Mouse (Mus musculus): ENCODE measurements around the gene Rab3ip. TPM values are rescaled to one million over a fixed set of nuclear protein-coding genes. Genes with fewer than 3 reads are reported as not detected.

The Rab3ip gene
- total and polyA plus RNA-seq, 2 experiments from 2014 or later, result 78.4 to 98.2 TPM

DNA sequence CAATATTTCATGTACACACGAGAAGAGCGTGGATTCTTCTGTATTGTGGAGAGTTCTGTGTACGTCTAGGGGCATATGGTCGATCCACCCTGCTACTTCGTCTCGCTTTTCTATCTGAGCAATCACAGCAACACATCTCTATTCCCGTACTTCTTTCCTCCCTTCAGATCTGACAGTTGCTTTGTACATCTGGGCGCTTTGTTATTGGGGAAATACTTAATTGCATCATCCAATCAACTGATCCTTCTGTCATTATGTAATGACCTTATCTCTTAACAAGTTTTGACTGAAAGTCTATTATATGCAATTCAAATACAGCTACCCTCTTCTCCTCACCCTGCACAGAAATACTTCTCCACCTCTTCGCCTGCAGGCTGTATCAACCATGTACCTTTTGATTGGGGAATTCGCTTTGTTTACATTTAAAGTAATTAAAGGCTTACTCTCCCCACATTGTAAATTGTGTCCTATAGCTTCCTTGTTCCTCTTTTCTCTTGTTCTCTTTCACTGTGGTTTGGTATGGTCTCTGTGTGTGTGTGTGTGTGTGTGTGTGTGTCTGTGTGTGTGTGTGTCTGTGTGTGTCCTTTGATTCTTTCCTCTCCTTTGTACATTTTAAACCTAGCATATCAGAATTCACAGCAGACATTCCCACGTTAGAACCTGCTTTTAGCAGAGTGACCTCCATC, 24.0 kb downstream of the Rab3ip start:
- peaks cover 3% of the 10 kb centered on the region; the same call in 1 of the 2 replicates for H3K4me1 ChIP-seq (ENCODE audit: control insufficient read depth, insufficient read depth)
- no peak overlapping the region for H3K4me3 ChIP-seq (ENCODE audit: low read depth, low read length)
- H3K27ac ChIP-seq (ENCODE audit: low read depth), result no peak overlapping the region
- 90% methylated on average over 11 of the region's 11 CpGs for WGBS
- TF ChIP-seq CTCF (IDR thresholded peaks at IDR 0.05; ENCODE audit: low read depth) (no peak), EP300 (IDR thresholded peaks at IDR 0.05; ENCODE audit: low read depth) (no peak)
- ATAC-seq (ENCODE audit: insufficient read depth, low read depth), result no peak
- H3K9me3 ChIP-seq (replicated peaks; ENCODE audit: control insufficient read depth, low read length), result no peaks in the 10 kb centered on the region
- H3K36me3 ChIP-seq (replicated peaks; ENCODE audit: control insufficient read depth, insufficient read depth, low read length), result peaks cover 71% of the 10 kb centered on the region
- no peak for DNase-seq (ENCODE audit: low spot score)
- H3K27me3 ChIP-seq (ENCODE audit: control insufficient read depth, insufficient read depth, low read length), result no peaks in the 10 kb centered on the region
- H3K4me2 ChIP-seq (ENCODE audit: low read depth, low read length), result no peak overlapping the region
- H3K9ac ChIP-seq (replicated peaks; ENCODE audit: low read depth, low read length), result no peak overlapping the region

DNA sequence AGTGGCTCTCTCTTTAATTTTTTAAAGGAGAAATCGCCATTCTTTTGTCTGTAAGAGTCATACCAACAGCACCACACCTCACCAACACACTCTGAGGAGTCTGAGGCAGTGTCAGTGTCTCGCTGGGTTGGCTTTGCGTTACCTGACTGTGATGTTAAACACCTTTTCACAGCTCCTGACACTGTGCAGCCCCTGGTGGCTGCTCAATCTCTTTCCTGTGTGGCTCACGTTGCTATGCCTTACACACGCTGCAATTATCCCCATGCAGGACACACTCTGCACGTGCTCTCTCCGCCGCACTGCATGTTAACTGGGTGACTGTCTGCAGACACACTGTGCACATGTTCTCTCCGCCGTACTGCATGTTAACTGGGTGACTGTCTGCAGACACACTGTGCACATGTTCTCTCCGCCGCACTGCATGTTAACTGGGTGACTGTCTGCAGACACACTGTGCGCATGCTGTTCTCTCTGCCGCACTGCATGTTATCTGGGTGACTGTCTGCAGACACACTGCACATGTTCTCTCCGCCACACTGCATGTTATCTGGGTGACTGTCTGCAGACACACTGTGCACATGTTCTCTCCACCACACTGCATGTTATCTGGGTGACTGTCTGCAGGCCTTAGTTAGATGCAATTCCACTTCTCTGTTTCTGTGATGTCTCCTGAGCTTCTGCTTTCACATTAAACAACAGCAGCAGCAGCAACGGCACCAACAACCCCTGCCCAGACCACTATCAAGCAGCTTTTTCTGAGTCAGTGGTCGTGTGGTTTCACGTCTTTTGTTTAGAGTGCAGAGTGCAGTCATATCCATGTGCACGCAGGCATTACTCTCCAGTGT, 26.7 kb downstream of the Rab3ip start:
- Histone ChIP-seq H3K4me1 (ENCODE audit: control insufficient read depth, insufficient read depth) (no peaks in the 10 kb centered on the region), H3K27me3 (ENCODE audit: control insufficient read depth, insufficient read depth, low read length) (no peaks in the 10 kb centered on the region), H3K27ac (ENCODE audit: low read depth) (no peak overlapping the region), H3K4me3 (ENCODE audit: low read depth, low read length) (no peak overlapping the region), H3K9me3 (replicated peaks; ENCODE audit: control insufficient read depth, low read length) (no peaks in the 10 kb centered on the region), H3K4me2 (ENCODE audit: low read depth, low read length) (no peak overlapping the region), H3K36me3 (replicated peaks; ENCODE audit: control insufficient read depth, insufficient read depth, low read length) (peaks cover 76% of the 10 kb centered on the region), H3K9ac (replicated peaks; ENCODE audit: low read depth, low read length) (no peak overlapping the region)
- no peak for TF ChIP-seq CTCF (IDR thresholded peaks at IDR 0.05; ENCODE audit: low read depth)
- 91% methylated on average over 19 of the region's 19 CpGs for WGBS
- ATAC-seq (ENCODE audit: insufficient read depth, low read depth) (no peak), DNase-seq (ENCODE audit: low spot score) (no peak)

DNA sequence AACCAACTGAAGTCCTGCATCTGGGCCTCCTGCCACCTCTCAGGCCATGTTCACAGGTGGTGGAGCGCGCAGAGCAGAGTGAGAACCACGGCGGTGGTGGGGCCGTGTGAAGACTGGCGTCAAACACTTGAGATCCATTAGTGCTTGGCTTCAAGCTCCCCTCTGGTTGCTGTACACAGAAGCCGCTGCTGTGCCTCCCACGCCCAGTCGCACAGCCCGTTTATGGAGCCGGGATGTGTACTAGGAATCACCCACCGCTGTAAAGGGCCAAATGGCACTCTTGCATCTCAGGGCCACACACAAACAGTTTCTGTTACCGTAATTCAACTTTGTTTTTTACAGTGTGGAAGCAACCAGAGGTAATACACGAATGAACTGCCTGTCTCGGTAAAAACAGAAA, 28.4 kb downstream of the Rab3ip start:
- Histone ChIP-seq H3K4me1 (ENCODE audit: control insufficient read depth, insufficient read depth) (no peaks in the 10 kb centered on the region), H3K4me3 (ENCODE audit: low read depth, low read length) (no peak overlapping the region), H3K36me3 (replicated peaks; ENCODE audit: control insufficient read depth, insufficient read depth, low read length) (peaks cover 78% of the 10 kb centered on the region), H3K4me2 (ENCODE audit: low read depth, low read length) (no peak overlapping the region), H3K9me3 (replicated peaks; ENCODE audit: control insufficient read depth, low read length) (no peaks in the 10 kb centered on the region), H3K27me3 (ENCODE audit: control insufficient read depth, insufficient read depth, low read length) (no peaks in the 10 kb centered on the region), H3K27ac (ENCODE audit: low read depth) (no peak overlapping the region), H3K9ac (replicated peaks; ENCODE audit: low read depth, low read length) (no peak overlapping the region)
- WGBS, result 88% methylated on average over 15 of the region's 15 CpGs
- DNase-seq (ENCODE audit: low spot score) (no peak), ATAC-seq (ENCODE audit: insufficient read depth, low read depth) (no peak)
- TF ChIP-seq EP300 (IDR thresholded peaks at IDR 0.05; ENCODE audit: low read depth) (no peak), CTCF (IDR thresholded peaks at IDR 0.05; ENCODE audit: low read depth) (no peak)

DNA sequence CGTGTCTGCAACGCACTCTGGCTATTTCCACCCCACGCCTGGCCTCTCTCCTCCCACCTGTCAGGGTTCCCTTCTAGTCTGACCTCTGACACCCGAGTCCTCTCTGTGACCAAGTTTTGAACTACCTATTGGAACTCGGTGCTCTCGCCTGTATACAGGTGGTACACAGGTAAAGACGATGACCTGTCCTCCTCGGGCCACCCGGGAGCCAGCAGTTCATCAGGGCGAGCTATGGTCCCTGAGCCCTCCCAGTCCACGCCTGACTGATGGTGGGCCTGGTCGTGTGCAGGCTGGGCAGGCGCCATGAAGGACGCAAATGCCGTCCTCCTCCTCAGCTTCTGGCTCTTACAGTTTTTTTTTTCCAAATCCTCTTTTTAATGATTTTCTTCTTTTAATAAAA, 29.2 kb downstream of the Rab3ip start:
- 89% methylated on average over 15 of the region's 15 CpGs for WGBS
- Histone ChIP-seq H3K36me3 (replicated peaks; ENCODE audit: control insufficient read depth, insufficient read depth, low read length) (peaks cover 78% of the 10 kb centered on the region), H3K27me3 (ENCODE audit: control insufficient read depth, insufficient read depth, low read length) (no peaks in the 10 kb centered on the region), H3K4me3 (ENCODE audit: low read depth, low read length) (no peak overlapping the region), H3K4me2 (ENCODE audit: low read depth, low read length) (no peak overlapping the region), H3K9me3 (replicated peaks; ENCODE audit: control insufficient read depth, low read length) (no peaks in the 10 kb centered on the region), H3K4me1 (ENCODE audit: control insufficient read depth, insufficient read depth) (no peaks in the 10 kb centered on the region), H3K27ac (ENCODE audit: low read depth) (no peak overlapping the region), H3K9ac (replicated peaks; ENCODE audit: low read depth, low read length) (no peak overlapping the region)
- ATAC-seq (ENCODE audit: insufficient read depth, low read depth) (no peak), DNase-seq (ENCODE audit: low spot score) (no peak)
- TF ChIP-seq EP300 (IDR thresholded peaks at IDR 0.05; ENCODE audit: low read depth) (no peak), CTCF (IDR thresholded peaks at IDR 0.05; ENCODE audit: low read depth) (no peak)

DNA sequence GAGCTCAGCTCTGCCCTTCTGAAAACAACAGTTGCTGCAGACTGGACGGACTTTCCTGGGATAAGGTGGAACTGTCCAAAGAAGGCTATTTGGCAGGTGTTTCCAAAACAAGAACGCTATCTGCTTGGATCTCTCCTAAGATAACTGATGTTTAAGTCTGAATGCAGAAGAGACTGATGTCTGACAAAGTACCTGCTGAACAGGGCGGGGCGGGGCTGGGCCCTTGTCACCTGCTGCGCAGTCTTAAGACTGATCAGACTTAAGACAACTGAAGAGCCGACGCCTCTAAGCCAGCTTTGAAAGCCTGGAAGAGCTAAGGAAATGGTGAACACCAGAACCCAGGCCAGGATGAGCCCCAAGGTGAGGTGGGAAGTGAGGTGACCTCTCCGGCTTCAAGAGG, 29.9 kb downstream of the Rab3ip start:
- no peak overlapping the region for H3K9ac ChIP-seq (replicated peaks; ENCODE audit: low read depth, low read length)
- 94% methylated on average over 8 of the region's 8 CpGs for WGBS
- H3K36me3 ChIP-seq (replicated peaks; ENCODE audit: control insufficient read depth, insufficient read depth, low read length), result peaks cover 76% of the 10 kb centered on the region
- H3K27me3 ChIP-seq (ENCODE audit: control insufficient read depth, insufficient read depth, low read length), result no peaks in the 10 kb centered on the region
- H3K4me3 ChIP-seq (ENCODE audit: low read depth, low read length), result no peak overlapping the region
- TF ChIP-seq EP300 (IDR thresholded peaks at IDR 0.05; ENCODE audit: low read depth) (no peak), CTCF (IDR thresholded peaks at IDR 0.05; ENCODE audit: low read depth) (no peak)
- no peak overlapping the region for H3K27ac ChIP-seq (ENCODE audit: low read depth)
- H3K4me2 ChIP-seq (ENCODE audit: low read depth, low read length), result no peak overlapping the region
- DNase-seq (ENCODE audit: low spot score), result no peak
- H3K4me1 ChIP-seq (ENCODE audit: control insufficient read depth, insufficient read depth), result no peaks in the 10 kb centered on the region
- no peak for ATAC-seq (ENCODE audit: insufficient read depth, low read depth)
- no peaks in the 10 kb centered on the region for H3K9me3 ChIP-seq (replicated peaks; ENCODE audit: control insufficient read depth, low read length)
